Mouse (Mus musculus): ENCODE measurements around the gene Ube2cbp. TPM values are rescaled to one million over a fixed set of nuclear protein-coding genes. Genes with fewer than 3 reads are reported as not detected.

Ube2cbp gene
- polyA plus RNA-seq, 1 experiment from 2014 or later = 9.2 TPM

DNA sequence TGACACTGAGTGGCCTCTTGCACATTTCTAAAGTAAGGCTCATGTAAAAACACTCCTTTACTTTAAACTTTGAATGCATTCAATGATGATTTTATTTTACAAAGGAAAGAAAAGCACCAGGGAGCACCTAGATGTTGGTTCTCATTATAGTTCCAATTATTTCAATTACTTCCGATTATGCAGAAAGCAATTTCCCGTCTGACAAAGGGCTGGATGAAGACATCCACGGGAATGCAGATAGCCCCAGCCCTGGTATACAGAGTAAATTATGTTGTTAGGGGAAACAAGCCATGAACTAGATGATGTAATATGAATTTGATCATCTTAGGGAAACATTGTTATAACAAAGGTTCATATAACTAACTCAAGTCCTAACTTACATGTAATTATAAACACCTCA is 113.3 kb downstream of the Ube2cbp start:
- Histone ChIP-seq H3K9me3 (no peaks in the 10 kb centered on the region), H3K4me1 (replicated peaks) (no peaks in the 10 kb centered on the region), H3K9ac (no peak overlapping the region), H3K4me3 (no peak overlapping the region), H3K27me3 (no peaks in the 10 kb centered on the region), H3K36me3 (no peaks in the 10 kb centered on the region), H3K27ac (no peak overlapping the region), H3K4me2 (no peak overlapping the region)
- no peak for ATAC-seq (ENCODE audit: low FRiP score)
- 72% methylated on average over 3 of the region's 3 CpGs for WGBS

DNA sequence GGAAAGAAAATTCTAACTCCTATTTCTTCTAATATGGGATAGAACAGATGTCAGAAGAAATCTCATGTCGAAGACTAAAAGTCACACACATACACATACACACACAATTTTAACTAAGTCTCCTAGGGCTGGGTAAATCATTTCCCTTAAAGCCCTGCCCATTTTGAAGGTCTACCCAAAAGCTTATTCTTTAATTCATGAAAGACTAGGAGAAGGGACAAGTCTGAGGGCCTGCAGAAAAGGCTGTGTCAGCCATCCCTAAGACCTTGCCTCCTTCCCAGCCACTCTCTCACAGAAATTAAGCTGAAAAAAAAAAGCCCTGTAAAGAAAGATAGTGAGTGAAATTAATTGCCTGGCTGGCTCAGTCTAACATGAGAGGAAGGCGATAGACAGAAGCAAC is 128.0 kb downstream of the Ube2cbp start:
- H3K27me3 ChIP-seq = no peaks in the 10 kb centered on the region
- H3K4me1 ChIP-seq (replicated peaks) = no peaks in the 10 kb centered on the region
- ATAC-seq (ENCODE audit: low FRiP score) = no peak
- H3K27ac ChIP-seq = no peak overlapping the region
- H3K9me3 ChIP-seq = no peaks in the 10 kb centered on the region
- H3K4me3 ChIP-seq = no peak overlapping the region
- no peak overlapping the region for H3K9ac ChIP-seq
- H3K4me2 ChIP-seq = no peak overlapping the region
- H3K36me3 ChIP-seq = no peaks in the 10 kb centered on the region
- 78% methylated on average over 2 of the region's 2 CpGs for WGBS

DNA sequence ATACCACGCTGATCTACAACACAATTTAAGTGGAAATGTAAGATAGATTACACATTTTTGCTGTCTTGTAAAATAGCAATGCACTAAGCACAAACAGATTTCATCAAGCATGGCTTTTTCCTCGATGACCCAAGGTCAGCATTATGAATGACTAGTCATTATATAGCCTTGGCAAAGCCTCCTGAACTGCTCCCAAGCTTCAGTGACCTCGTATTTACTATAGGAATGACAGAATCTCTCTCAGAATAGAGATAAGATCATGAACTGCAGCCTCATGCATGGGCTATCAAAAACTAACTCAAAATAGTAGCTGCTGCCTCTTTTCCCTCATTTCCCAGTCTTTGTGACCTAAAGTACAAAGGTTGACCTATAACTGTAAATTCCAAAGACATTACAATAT is 128.4 kb downstream of the Ube2cbp start:
- no peaks in the 10 kb centered on the region for H3K4me1 ChIP-seq (replicated peaks)
- no peak for ATAC-seq (ENCODE audit: low FRiP score)
- H3K36me3 ChIP-seq = no peaks in the 10 kb centered on the region
- H3K27me3 ChIP-seq = no peaks in the 10 kb centered on the region
- H3K4me3 ChIP-seq = no peak overlapping the region
- no peak overlapping the region for H3K9ac ChIP-seq
- 65% methylated on average over 3 of the region's 3 CpGs for WGBS
- H3K9me3 ChIP-seq = no peaks in the 10 kb centered on the region
- H3K27ac ChIP-seq = no peak overlapping the region
- no peak overlapping the region for H3K4me2 ChIP-seq

DNA sequence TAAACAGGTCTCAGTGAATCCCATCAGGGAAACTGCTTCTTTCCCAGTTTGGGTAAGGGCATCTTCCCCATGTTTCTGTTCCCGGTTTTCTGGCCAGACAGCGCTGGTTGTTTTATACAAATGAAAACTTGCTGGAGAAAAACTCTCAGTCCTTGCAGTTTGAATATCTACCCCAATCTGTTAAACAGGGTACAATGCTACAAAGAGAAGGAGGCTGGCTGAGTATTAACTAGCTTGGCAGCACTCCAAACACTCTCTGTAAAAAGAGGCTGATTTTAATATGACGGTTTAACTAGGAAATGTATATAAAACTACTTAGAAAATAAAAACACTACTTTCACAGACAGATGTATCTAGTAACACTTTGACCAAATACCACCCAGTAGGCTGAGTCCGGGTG is 129.2 kb downstream of the Ube2cbp start:
- no peaks in the 10 kb centered on the region for H3K36me3 ChIP-seq
- H3K4me3 ChIP-seq = no peak overlapping the region
- H3K4me1 ChIP-seq (replicated peaks) = no peaks in the 10 kb centered on the region
- ATAC-seq (ENCODE audit: low FRiP score) = no peak
- H3K9me3 ChIP-seq = no peaks in the 10 kb centered on the region
- H3K27me3 ChIP-seq = no peaks in the 10 kb centered on the region
- no peak overlapping the region for H3K4me2 ChIP-seq
- no peak overlapping the region for H3K27ac ChIP-seq
- WGBS = 76% methylated on average over 4 of the region's 4 CpGs
- no peak overlapping the region for H3K9ac ChIP-seq

DNA sequence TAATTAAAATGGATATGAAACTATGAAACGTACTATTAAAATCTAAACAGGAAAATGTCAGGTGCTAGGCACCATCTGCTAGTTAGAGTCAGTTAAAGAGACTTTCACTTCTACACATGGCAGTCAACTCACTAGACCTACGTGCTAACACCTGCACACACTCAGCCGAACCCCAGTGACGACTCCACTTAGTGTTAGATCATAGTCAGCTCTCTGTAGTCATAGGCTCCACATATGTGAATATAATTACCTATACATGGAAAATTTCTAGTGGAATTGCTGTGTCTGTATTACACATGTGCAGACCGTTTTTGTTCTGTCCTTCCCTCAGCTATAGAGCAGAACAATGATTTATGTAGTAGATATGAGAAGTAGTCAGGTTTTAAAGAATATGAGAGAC is 130.4 kb downstream of the Ube2cbp start:
- H3K9me3 ChIP-seq = no peaks in the 10 kb centered on the region
- H3K27me3 ChIP-seq = no peaks in the 10 kb centered on the region
- no peak overlapping the region for H3K27ac ChIP-seq
- ATAC-seq (ENCODE audit: low FRiP score) = no peak
- H3K4me2 ChIP-seq = no peak overlapping the region
- H3K36me3 ChIP-seq = no peaks in the 10 kb centered on the region
- no peaks in the 10 kb centered on the region for H3K4me1 ChIP-seq (replicated peaks)
- WGBS = 96% methylated on average over 5 of the region's 5 CpGs
- no peak overlapping the region for H3K9ac ChIP-seq
- H3K4me3 ChIP-seq = no peak overlapping the region

DNA sequence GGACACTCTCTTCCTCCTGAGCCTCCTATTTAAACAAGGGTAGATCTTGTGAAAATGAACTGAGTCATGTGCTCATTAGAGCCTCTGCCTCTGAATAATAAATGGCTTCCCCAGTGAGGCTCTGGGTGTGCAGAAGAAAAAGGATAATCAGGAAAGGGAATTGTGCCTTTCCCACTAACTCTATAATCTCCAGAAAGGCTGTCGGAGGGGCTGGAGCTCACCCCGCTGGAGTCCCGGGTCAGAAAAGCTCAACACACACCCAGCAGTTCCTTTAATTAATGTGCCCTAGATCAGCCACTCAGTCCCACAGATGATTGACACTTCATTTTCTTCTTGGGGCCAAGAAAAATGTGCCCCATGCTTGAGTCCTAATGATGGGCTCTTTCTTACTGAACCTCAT is 134.2 kb downstream of the Ube2cbp start:
- no peak for ATAC-seq (ENCODE audit: low FRiP score)
- no peaks in the 10 kb centered on the region for H3K9me3 ChIP-seq
- H3K27me3 ChIP-seq = no peaks in the 10 kb centered on the region
- H3K36me3 ChIP-seq = no peaks in the 10 kb centered on the region
- no peak overlapping the region for H3K9ac ChIP-seq
- 55% methylated on average over 3 of the region's 3 CpGs for WGBS
- no peak overlapping the region for H3K4me2 ChIP-seq
- no peak overlapping the region for H3K4me3 ChIP-seq
- no peaks in the 10 kb centered on the region for H3K4me1 ChIP-seq (replicated peaks)
- H3K27ac ChIP-seq = no peak overlapping the region

DNA sequence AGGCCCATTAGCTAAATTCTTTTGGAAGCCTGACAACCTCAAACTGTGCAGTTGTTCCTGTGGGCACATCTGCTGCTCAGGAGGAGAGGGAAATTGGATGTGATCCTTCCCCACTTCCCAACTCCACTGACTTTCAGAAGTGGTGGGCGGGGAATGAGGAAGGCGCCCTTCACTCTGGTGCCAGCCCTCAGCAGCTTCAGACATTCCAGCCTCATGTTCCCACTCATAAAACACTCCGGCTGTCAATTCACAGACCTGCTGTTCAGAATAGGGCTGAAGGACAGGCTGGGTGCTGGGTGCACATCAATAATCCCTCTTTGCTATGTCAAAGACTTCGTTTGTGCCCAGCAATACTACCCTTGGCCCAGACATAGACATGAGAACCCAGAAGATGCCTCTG is 136.5 kb downstream of the Ube2cbp start:
- ATAC-seq (ENCODE audit: low FRiP score) = no peak
- Histone ChIP-seq H3K9me3 (no peaks in the 10 kb centered on the region), H3K27me3 (no peaks in the 10 kb centered on the region), H3K36me3 (no peaks in the 10 kb centered on the region), H3K4me2 (no peak overlapping the region), H3K27ac (no peak overlapping the region), H3K4me3 (no peak overlapping the region), H3K4me1 (replicated peaks) (no peaks in the 10 kb centered on the region), H3K9ac (no peak overlapping the region)
- 78% methylated on average over 4 of the region's 4 CpGs for WGBS

DNA sequence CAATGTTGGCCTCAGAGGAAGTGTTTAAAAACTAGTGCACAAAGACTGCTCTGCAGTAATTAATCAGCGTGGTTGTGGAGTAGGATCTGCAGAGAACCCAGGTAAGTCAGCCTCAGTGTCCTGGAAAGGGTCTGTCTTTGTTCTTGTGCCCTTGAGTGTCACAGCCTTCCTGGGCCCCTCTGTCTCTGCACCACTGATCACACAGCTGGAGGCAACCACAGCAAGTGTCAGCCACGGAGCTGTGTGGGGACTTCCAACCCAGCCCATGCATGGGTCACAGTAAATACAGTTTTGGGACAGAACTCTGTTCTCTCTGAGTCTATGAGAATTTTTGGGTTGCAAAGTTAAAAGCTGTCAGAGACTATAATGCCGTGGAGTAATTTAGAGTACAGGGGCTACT is 137.4 kb downstream of the Ube2cbp start:
- no peak for ATAC-seq (ENCODE audit: low FRiP score)
- H3K27ac ChIP-seq = no peak overlapping the region
- WGBS = 69% methylated on average over 3 of the region's 3 CpGs

DNA sequence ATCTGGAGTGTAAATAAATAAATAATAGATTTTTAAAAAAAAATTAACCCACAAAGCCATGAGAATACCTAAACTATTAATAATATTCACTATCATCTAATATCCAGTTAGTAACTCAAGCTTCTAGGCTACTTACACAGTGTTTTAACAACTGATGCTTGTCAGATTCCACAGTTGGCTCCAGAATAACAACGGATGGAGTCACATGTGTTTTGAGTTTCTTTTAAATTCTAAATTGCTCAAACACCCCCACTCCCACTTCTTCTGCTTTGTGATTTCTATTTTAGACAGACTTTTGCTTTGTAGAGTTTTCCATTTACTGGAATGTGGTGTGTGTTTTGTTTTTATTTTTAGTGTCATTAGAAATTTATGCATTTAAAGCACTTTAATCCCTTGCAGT is 140.0 kb downstream of the Ube2cbp start:
- no peaks in the 10 kb centered on the region for H3K4me1 ChIP-seq (replicated peaks)
- no peak overlapping the region for H3K9ac ChIP-seq
- H3K4me2 ChIP-seq = no peak overlapping the region
- WGBS = 76% methylated on average over 1 of the region's 1 CpGs
- H3K9me3 ChIP-seq = no peaks in the 10 kb centered on the region
- H3K27me3 ChIP-seq = no peaks in the 10 kb centered on the region
- no peak overlapping the region for H3K27ac ChIP-seq
- no peaks in the 10 kb centered on the region for H3K36me3 ChIP-seq
- H3K4me3 ChIP-seq = no peak overlapping the region
- no peak for ATAC-seq (ENCODE audit: low FRiP score)

More for the DNA sequence above, 137.4 kb downstream of the Ube2cbp start:
- no peak overlapping the region for H3K4me2 ChIP-seq
- no peaks in the 10 kb centered on the region for H3K9me3 ChIP-seq
- no peaks in the 10 kb centered on the region for H3K4me1 ChIP-seq (replicated peaks)
- H3K9ac ChIP-seq = no peak overlapping the region
- H3K36me3 ChIP-seq = no peaks in the 10 kb centered on the region
- no peaks in the 10 kb centered on the region for H3K27me3 ChIP-seq
- H3K4me3 ChIP-seq = no peak overlapping the region

DNA sequence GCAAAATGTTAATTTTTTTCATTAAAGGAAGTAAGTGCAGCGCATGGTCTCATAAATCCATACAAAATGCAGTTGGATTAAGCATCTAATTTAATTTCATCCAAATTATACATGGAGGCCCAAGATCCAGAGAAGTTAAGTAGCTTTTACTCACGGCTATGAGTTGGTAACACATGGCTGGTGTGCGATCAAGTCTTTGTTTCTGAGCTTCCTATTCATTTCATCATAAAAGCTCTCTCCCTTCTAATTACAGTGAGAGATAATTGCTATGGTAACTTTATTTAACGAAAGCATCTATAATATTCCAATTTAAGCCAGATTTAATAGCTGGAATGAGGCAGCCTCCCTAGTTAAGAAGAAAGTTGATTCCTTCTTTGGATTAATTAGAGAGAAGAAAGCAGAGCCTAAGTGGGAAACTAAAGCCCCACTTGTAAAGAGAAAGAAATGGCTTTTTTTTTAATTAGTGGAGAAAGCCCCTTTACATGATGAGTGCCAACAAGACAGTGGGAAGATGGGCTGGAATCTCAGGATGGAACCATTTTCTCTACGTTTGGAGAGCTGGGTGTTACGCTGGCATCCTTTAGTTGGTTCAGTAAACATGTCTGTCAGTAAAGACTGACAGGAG is 145.1 kb downstream of the Ube2cbp start:
- no peaks in the 10 kb centered on the region for H3K36me3 ChIP-seq
- H3K4me2 ChIP-seq = no peak overlapping the region
- no peak for ATAC-seq (ENCODE audit: low FRiP score)
- no peak overlapping the region for H3K9ac ChIP-seq
- H3K27ac ChIP-seq = no peak overlapping the region
- no peaks in the 10 kb centered on the region for H3K9me3 ChIP-seq
- H3K4me3 ChIP-seq = no peak overlapping the region
- WGBS = 85% methylated on average over 6 of the region's 6 CpGs
- no peaks in the 10 kb centered on the region for H3K4me1 ChIP-seq (replicated peaks)
- no peaks in the 10 kb centered on the region for H3K27me3 ChIP-seq

DNA sequence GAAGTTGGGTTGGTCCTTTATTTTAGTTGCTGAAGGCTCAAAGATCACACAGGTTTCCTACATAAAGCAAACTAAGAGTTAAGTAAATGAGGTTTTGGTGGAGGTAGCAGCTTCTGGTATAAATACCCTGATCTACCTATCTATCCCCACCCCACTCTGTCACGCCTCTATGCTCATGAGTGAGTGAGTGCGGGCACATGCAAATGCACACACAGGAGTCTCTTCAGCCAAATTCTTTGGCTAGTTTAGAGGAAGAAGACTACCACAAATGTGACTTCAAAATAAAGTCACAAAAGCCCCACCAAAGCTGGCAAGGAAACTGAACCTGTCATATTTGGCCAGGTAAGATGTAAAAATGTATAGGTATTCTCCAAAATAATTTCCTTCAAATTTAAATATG is 149.1 kb downstream of the Ube2cbp start:
- Histone ChIP-seq H3K36me3 (no peaks in the 10 kb centered on the region), H3K4me1 (replicated peaks) (no peaks in the 10 kb centered on the region), H3K27ac (no peak overlapping the region), H3K9ac (no peak overlapping the region), H3K9me3 (no peaks in the 10 kb centered on the region), H3K4me2 (no peak overlapping the region), H3K27me3 (no peaks in the 10 kb centered on the region), H3K4me3 (no peak overlapping the region)
- ATAC-seq (ENCODE audit: low FRiP score) = no peak
- 96% methylated on average over 2 of the region's 2 CpGs for WGBS

DNA sequence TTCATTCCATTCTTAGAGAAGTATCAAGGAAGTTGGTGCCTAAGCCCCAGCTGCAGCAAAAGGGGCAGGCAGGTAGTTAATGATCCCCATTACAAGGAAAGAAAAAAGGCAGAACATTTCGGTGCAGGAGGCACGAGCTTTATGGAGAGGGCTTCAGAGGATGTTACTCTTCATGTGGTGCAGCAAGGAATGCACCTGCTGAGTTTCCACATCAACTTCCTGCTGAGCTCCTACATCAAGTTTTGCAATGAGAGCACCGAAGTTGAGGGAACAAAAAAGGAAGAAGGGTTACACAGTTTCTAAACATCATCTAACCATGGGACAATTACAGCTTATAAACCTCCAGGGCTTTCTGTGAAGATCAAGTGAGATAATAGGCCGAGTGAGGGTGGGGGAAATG is 156.1 kb downstream of the Ube2cbp start:
- H3K4me3 ChIP-seq = no peak overlapping the region
- no peak overlapping the region for H3K9ac ChIP-seq
- no peak overlapping the region for H3K4me2 ChIP-seq
- no peaks in the 10 kb centered on the region for H3K4me1 ChIP-seq (replicated peaks)
- WGBS = 56% methylated on average over 4 of the region's 4 CpGs
- H3K27me3 ChIP-seq = no peaks in the 10 kb centered on the region
- no peak overlapping the region for H3K27ac ChIP-seq
- no peak for ATAC-seq (ENCODE audit: low FRiP score)
- no peaks in the 10 kb centered on the region for H3K36me3 ChIP-seq
- H3K9me3 ChIP-seq = no peaks in the 10 kb centered on the region

DNA sequence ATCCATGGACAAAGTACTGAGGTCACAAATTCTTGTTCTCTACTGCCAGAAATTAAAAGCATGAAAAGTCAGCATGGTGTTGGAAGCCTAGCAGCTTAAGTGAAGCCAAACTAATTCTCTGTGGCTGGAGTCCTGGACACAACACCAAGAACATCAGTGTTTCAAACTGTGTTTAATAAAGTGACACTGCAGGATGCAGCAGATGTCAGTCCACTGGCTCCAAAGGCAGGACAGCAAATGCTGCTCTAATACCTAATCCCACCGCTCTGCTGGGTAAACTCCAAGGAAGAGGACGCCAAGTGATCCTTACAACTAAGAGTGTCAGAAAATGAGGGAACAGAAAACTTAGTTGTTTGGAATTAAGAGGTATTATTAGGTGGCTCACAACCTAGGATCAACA is 158.2 kb downstream of the Ube2cbp start:
- H3K9me3 ChIP-seq = no peaks in the 10 kb centered on the region
- ATAC-seq (ENCODE audit: low FRiP score) = no peak
- no peaks in the 10 kb centered on the region for H3K36me3 ChIP-seq
- no peaks in the 10 kb centered on the region for H3K4me1 ChIP-seq (replicated peaks)
- no peak overlapping the region for H3K4me3 ChIP-seq
- no peak overlapping the region for H3K4me2 ChIP-seq
- H3K27ac ChIP-seq = no peak overlapping the region
- H3K27me3 ChIP-seq = no peaks in the 10 kb centered on the region
- 92% methylated on average over 2 of the region's 2 CpGs for WGBS
- no peak overlapping the region for H3K9ac ChIP-seq

Measured in hindbrain, embryonic 13.5 days (tissue).